Mouse (Mus musculus): Measurements from ENCODE around the gene Ints13. TPM values are rescaled to one million over a fixed set of nuclear protein-coding genes. Genes with fewer than 3 reads are reported as not detected.

The Ints13 gene
- polyA plus RNA-seq, 1 experiment = 67.3 TPM

DNA sequence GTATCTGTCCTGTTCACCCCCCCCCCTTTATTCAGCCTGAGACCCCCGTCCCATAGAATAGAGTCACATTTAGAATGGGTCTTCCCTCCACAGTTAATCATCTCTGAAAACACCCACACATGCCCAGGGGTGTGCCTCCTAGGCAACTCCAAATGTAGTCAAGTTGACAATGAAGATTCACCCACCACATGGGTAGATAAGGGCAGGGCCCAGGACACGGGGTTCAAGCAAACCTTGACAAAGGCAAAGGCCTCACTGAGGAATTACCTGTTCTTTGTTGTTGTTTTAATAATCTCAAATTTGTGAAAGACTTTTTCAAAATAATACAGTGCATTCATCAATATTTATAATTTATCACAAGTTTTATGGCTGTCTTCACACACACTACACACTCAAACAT is 73.2 kb downstream of the Ints13 start:
- no peak for DNase-seq
- WGBS = 87% methylated on average over 2 of the region's 2 CpGs
- H3K27ac ChIP-seq (ENCODE audit: insufficient read depth, low read length) = no peak overlapping the region
- TF ChIP-seq POLR2A (IDR thresholded peaks at IDR 0.05; ENCODE audit: borderline replicate concordance, insufficient read depth, low read length) (no peak), CTCF (IDR thresholded peaks at IDR 0.05; ENCODE audit: borderline replicate concordance, insufficient read depth, low read depth, low read length) (no peak)
- no peaks in the 10 kb centered on the region; the same call in 1 of the 2 replicates for H3K4me1 ChIP-seq (ENCODE audit: control insufficient read depth, insufficient read depth, low read length)
- H3K27me3 ChIP-seq (ENCODE audit: control insufficient read depth, insufficient read depth, low read length) = no peaks in the 10 kb centered on the region; the same call in 1 of the 2 replicates
- H3K4me3 ChIP-seq (replicated peaks; ENCODE audit: insufficient read depth, low read depth, low read length) = no peak overlapping the region

DNA sequence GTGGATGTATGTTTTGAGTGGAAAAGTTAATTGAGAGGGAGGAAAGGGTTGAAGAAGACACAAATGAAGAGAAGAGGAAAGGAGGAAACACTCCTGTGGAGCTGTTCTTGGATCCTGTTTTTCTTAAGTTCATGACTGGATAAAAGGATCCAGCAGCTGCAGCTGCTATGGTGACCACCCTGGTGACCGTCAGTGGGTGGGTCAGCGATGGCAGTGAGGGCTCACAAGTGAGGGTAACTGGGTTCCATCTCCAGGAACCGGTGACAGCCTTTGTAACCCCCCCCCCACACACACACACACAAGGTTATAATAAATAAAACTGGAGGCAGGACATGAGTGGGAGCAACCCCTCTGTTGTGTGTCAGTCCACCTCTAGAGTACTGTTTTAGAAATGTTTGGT is 74.8 kb downstream of the Ints13 start:
- Histone ChIP-seq H3K4me3 (replicated peaks; ENCODE audit: insufficient read depth, low read depth, low read length) (peak overlapping the region; percentile 70), H3K27me3 (ENCODE audit: control insufficient read depth, insufficient read depth, low read length) (no peaks in the 10 kb centered on the region; the same call in 1 of the 2 replicates), H3K4me1 (ENCODE audit: control insufficient read depth, insufficient read depth, low read length) (no peaks in the 10 kb centered on the region; the same call in 1 of the 2 replicates), H3K27ac (ENCODE audit: insufficient read depth, low read length) (no peak overlapping the region)
- TF ChIP-seq CTCF (IDR thresholded peaks at IDR 0.05; ENCODE audit: borderline replicate concordance, insufficient read depth, low read depth, low read length) (no peak), POLR2A (IDR thresholded peaks at IDR 0.05; ENCODE audit: borderline replicate concordance, insufficient read depth, low read length) (no peak)
- no peak for DNase-seq
- 47% methylated on average over 3 of the region's 3 CpGs for WGBS

- peak; percentile 71 to 73 for DNase-seq
- H3K27ac ChIP-seq (ENCODE audit: insufficient read depth, low read length) = no peak within 1 kb of the TSS; the same call in 1 of the 2 replicates
- WGBS = under 1% methylated on average over 70 of the region's 70 CpGs
These were observed 75.5 kb downstream of the Ints13 start, which contains the start of gene Itpr2 for GRCm38 (mm10) chr6:146501866-146502804. Itpr2 (minus strand) TSS chr6:146502223.

GRCm38 (mm10) chr6:146501316-146501865 is 76.2 kb downstream of the Ints13 start:
- TF ChIP-seq CTCF (IDR thresholded peaks at IDR 0.05; ENCODE audit: borderline replicate concordance, insufficient read depth, low read depth, low read length) (no peak), POLR2A (IDR thresholded peaks at IDR 0.05; ENCODE audit: borderline replicate concordance, insufficient read depth, low read length) (no peak)
- DNase-seq = peak in 1 of 2 experiments; percentile 47
- Histone ChIP-seq H3K27ac (ENCODE audit: insufficient read depth, low read length) (no peak overlapping the region; the same call in 1 of the 2 replicates), H3K27me3 (ENCODE audit: control insufficient read depth, insufficient read depth, low read length) (no peaks in the 10 kb centered on the region; the same call in 1 of the 2 replicates), H3K4me3 (replicated peaks; ENCODE audit: insufficient read depth, low read depth, low read length) (peak overlapping the region; percentile 70), H3K4me1 (ENCODE audit: control insufficient read depth, insufficient read depth, low read length) (no peaks in the 10 kb centered on the region; the same call in 1 of the 2 replicates)
- 2% methylated on average over 30 of the region's 30 CpGs for WGBS

More at GRCm38 (mm10) chr6:146501866-146502804, 75.5 kb downstream of the Ints13 start, which contains the start of gene Itpr2:
- Histone ChIP-seq H3K4me1 (ENCODE audit: control insufficient read depth, insufficient read depth, low read length) (no peaks in the 10 kb centered on the region; the same call in 1 of the 2 replicates), H3K27me3 (ENCODE audit: control insufficient read depth, insufficient read depth, low read length) (no peaks in the 10 kb centered on the region; the same call in 1 of the 2 replicates), H3K4me3 (replicated peaks; ENCODE audit: insufficient read depth, low read depth, low read length) (peak within 1 kb of the TSS; percentile 70)
- no peak for TF ChIP-seq CTCF (IDR thresholded peaks at IDR 0.05; ENCODE audit: borderline replicate concordance, insufficient read depth, low read depth, low read length)
- no peak for TF ChIP-seq POLR2A (IDR thresholded peaks at IDR 0.05; ENCODE audit: borderline replicate concordance, insufficient read depth, low read length)

- no peak for TF ChIP-seq CTCF (IDR thresholded peaks at IDR 0.05; ENCODE audit: borderline replicate concordance, insufficient read depth, low read depth, low read length)
- TF ChIP-seq POLR2A (IDR thresholded peaks at IDR 0.05; ENCODE audit: borderline replicate concordance, insufficient read depth, low read length) = no peak
- no peak overlapping the region for H3K4me3 ChIP-seq (replicated peaks; ENCODE audit: insufficient read depth, low read depth, low read length)
- H3K4me1 ChIP-seq (ENCODE audit: control insufficient read depth, insufficient read depth, low read length) = no peaks in the 10 kb centered on the region; the same call in 1 of the 2 replicates
- 76% methylated on average over 5 of the region's 5 CpGs for WGBS
- no peak overlapping the region for H3K27ac ChIP-seq (ENCODE audit: insufficient read depth, low read length)
- no peak for DNase-seq
- H3K27me3 ChIP-seq (ENCODE audit: control insufficient read depth, insufficient read depth, low read length) = no peaks in the 10 kb centered on the region; the same call in 1 of the 2 replicates
These were observed 76.9 kb downstream of the Ints13 start for GRCm38 (mm10) chr6:146500771-146501170.

GRCm38 (mm10) chr6:146500206-146500605 is 77.4 kb downstream of the Ints13 start:
- TF ChIP-seq CTCF (IDR thresholded peaks at IDR 0.05; ENCODE audit: borderline replicate concordance, insufficient read depth, low read depth, low read length) (no peak), POLR2A (IDR thresholded peaks at IDR 0.05; ENCODE audit: borderline replicate concordance, insufficient read depth, low read length) (no peak)
- DNase-seq = no peak
- no peaks in the 10 kb centered on the region; the same call in 1 of the 2 replicates for H3K4me1 ChIP-seq (ENCODE audit: control insufficient read depth, insufficient read depth, low read length)
- no peak overlapping the region for H3K4me3 ChIP-seq (replicated peaks; ENCODE audit: insufficient read depth, low read depth, low read length)
- WGBS = 78% methylated on average over 6 of the region's 6 CpGs
- H3K27me3 ChIP-seq (ENCODE audit: control insufficient read depth, insufficient read depth, low read length) = no peaks in the 10 kb centered on the region; the same call in 1 of the 2 replicates
- H3K27ac ChIP-seq (ENCODE audit: insufficient read depth, low read length) = no peak overlapping the region

Other genes with a start within 250 kb of the Ints13 start
- gene Itpr2, start 75.6 kb downstream of the Ints13 start, polyA plus RNA-seq (2012; rRNA removed) = 6.6 and 6.7 TPM in 2 replicates
- gene Fgfr1op2, start 632 bp downstream of the Ints13 start, polyA plus RNA-seq (2012; rRNA removed) = 62.5 and 64.0 TPM in 2 replicates
- gene Med21, start 64.7 kb upstream of the Ints13 start, polyA plus RNA-seq (2012; rRNA removed) = 90.1 and 93.1 TPM in 2 replicates
- gene Tm7sf3, start 65.0 kb upstream of the Ints13 start, polyA plus RNA-seq (2012; rRNA removed) = 22.3 and 25.2 TPM in 2 replicates
- gene Stk38l, start 147.2 kb upstream of the Ints13 start, polyA plus RNA-seq (2012; rRNA removed) = 14.4 and 16.4 TPM in 2 replicates
- 12.2 and 15.0 TPM in 2 replicates for gene Arntl2, start 218.2 kb upstream of the Ints13 start, polyA plus RNA-seq (2012; rRNA removed)

Data from cerebellum, adult 2 months (tissue).